Mouse (Mus musculus) yolk sac, embryonic 10.5 days (tissue): ENCODE results near the gene Sac3d1.

Experiments
- DNase-seq: peaks from one replicate; pipeline ENCODE4 v3.0.0-alpha.2; 2017; ENCODE audit warnings: low spot score

Sac3d1 gene

GRCm38 (mm10) chr19:6118677-6119185 lies 281 bp upstream of the Sac3d1 start:
- DNase-seq: no peak

DNA sequence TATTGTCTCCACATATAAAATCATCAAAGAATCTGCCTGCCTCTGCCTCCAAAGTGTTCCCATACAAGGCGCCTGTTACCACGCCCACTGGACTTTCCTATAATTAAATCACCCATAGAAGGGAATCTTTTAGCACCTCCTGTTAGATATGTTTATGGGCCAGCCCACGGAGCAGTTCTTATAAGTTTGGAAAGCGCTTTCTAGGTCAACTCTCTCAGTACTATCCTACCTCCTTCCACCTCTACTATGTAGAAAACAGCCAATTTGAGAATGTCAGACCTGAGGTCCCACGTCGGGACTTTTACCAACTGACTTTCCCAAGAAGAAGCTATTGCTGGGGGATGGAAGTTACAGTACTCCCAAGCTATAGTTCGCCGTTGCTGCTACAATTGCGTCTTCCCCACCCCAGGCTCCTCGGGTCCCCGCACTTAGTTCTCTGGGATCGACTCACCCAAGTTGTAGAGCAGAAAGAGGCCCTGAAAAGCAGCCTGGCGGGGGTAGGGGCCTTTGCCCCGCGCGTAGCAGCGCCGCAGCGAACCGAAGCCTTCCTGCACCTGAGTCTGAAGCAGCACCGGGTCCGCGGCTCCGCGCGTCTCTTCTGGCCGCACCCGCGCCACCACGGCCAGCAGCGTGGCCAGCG lies 984 bp downstream of the Sac3d1 start:
- no peak for DNase-seq

GRCm38 (mm10) chr19:6116113-6116850 lies 2.2 kb downstream of the Sac3d1 start:
- DNase-seq: no peak

GRCm38 (mm10) chr19:6113116-6113515 lies 5.3 kb downstream of the Sac3d1 start:
- no peak for DNase-seq

DNA sequence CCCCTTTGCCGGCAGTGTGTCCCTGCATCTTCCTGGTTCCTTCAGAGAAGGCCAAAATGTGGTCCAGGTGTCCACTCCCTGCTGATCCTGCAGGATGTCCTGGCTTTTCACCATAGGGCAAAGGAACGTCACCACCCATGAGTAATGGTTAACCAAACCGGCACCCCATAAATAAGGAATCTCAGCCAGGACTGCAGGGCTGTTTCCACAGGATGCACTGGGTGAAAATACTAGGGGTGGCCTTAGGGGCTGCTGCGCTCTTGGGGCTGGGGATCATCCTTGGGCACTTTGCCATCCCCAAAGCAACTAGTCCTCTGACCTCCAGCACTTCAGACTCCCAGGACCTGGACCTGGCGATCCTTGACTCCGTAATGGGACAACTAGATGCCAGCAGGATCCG lies 12.9 kb downstream of the Sac3d1 start, which contains the start of gene Naaladl1:
Gene Naaladl1, plus strand, starts transcription at position 197 of the 400 bp plus-strand sequence.
- DNase-seq: no peak

GRCm38 (mm10) chr19:6104476-6104875 lies 14.0 kb downstream of the Sac3d1 start:
- DNase-seq: peak; percentile 71

DNA sequence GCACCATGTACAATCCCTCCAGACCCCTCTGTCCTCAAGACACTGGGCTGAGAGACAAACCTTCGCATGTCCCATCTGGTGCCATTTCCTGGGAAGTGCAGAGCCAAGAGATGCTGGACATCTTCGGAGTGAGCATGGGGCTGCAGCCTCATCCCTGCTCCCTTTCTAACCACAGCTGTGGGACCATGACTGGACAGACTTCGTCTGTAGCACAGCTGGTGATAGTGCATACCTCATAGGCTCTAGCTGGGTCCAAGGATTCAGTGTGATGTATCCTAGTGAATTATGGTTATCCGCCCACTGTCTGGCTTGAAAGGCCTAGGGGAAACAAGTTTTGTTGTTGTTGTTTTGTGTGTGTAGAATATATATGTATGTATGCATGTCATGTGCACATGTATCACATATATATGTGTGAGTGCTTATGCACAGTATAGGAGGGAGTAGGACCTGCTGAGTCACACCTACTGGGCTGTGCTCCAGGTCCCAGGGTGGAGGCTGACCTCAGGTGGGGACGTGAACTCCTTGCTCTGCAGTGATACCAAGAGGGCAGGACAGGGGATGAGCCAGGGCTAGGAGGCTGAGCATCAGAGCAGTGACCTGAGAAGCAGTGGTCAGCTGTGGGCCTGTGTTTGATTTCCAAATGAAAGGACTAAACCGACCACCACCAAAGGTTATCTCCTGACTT lies 16.1 kb downstream of the Sac3d1 start:
- DNase-seq: no peak

GRCm38 (mm10) chr19:6101186-6101585 lies 17.3 kb downstream of the Sac3d1 start:
- DNase-seq: no peak

- no peak for DNase-seq
Observed at GRCm38 (mm10) chr19:6097847-6098246, 20.6 kb downstream of the Sac3d1 start.

- DNase-seq: no peak
Observed at GRCm38 (mm10) chr19:6094119-6094518, 24.3 kb downstream of the Sac3d1 start, which contains the start of gene AC131692.1. TSS of gene AC131692.1 (plus strand) at chr19:6094419.

DNA sequence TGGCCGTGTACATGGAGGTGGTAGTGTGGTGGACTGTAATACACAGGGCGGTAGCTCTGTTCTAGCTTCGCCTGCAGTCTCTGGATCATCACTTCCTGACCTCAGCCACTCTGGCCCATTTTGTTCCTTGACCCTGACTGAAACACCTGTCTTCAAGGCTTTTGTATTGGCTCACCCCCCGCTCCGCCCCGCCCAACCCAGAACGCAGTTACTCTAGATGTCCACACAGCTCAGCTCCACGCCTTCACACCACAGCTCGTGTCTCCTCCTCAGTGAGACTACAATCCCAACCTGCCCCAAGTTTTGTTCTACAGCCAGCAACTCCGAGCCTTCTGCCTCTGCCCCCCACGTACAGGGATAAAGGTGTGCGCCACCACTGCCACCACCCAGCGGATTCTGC lies 29.6 kb downstream of the Sac3d1 start:
- no peak for DNase-seq

DNA sequence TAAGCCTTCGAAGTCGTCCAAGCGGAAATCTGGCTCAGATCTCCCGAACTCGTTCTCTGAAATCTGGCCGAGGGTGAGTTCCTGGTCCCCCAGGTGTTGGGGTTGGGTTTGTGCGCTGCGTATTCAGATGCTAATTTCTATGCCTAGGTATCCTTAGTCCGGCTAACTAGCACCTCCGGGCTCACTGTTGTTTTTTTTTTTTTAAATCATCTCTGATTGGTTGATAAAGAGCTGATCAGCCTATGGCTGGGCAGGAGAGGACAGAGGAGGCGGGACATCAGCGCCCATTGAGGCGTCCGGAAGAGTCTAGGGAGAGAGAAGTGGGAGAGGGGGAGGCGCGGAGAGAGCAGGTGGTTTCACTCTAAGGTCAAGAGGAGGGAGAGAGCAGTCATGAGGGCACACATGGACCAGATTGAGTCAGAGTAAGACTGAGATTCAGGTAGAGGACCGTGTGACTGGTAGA lies 33.0 kb downstream of the Sac3d1 start:
- peak; percentile 86 for DNase-seq

DNA sequence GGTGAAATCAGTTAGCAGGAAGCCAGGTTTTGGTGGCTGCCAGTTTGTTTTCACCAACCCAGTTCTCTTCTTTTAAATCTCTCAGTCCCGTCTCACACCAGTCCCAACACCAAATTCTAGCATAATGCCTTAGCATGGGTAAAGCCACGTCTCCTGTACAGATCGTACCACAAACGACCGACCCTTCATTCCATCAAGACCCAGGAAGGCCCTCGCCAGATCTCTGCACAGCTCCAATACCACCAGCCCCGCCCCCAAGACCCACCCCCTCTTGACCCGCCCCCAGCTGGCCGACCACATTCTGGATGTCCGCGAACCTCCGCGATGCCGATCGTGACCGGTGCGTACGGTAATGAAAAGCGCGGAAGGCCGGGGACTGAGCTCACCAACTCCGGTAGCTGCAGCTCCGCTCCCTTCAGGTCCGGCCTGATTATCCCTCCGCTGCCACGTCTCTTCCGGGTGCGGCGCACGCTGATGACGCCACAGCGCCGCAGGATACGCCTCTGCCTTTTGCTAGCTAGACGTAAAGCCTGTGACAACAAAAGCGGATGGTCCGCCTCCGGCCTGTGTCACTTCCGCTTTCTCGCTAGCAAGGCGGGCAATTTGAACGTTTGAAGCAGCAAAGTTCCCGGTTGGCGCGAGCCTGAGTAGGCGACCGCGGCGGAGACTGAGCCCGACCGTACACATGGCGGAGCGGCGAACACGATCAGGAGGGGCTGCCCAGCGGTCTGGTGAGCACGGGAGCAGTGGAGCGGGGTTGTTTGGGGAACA lies 33.8 kb downstream of the Sac3d1 start, which contains the start of the genes Zfpl1 and Cdca5:
Gene Zfpl1, minus strand, starts transcription at position 479 of the 771 bp plus-strand sequence.
Gene Cdca5, plus strand, starts transcription at position 506 of the 771 bp plus-strand sequence.
- peak; percentile 95 for DNase-seq

DNA sequence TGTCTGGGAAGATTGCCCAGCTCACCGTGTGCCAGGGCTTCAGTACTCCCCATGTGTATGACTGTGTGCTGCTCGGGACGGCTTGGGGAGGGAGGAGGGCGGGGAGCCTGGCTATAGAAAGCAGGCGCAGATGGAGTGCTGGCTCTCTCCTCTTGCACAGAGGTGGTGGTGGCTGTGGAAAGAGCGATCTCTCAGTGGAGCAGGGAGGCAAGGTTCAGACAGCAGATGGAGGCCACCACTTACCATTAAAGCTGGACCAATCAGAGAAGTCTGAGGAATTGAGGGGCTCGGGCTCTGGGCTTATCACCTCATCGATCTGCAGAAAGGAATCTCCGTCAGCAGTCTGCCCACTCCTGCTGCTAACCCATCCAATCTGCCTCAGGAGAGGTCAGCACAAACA lies 36.3 kb downstream of the Sac3d1 start, which contains the start of gene Gm28374:
Gene Gm28374, minus strand, starts transcription at position 101 of the 400 bp plus-strand sequence.
- no peak for DNase-seq

- no peak for DNase-seq
Observed at GRCm38 (mm10) chr19:6079983-6080480, 38.4 kb downstream of the Sac3d1 start, which contains the start of gene Tmem262. TSS of gene Tmem262 (plus strand) at chr19:6080033.

- peak; percentile 91 for DNase-seq
Observed at GRCm38 (mm10) chr19:6076564-6077393, 41.7 kb downstream of the Sac3d1 start, which contains the start of gene Vps51. TSS of gene Vps51 (minus strand) at chr19:6077231.

- no peak for DNase-seq
Observed at GRCm38 (mm10) chr19:6073889-6074288, 44.6 kb downstream of the Sac3d1 start.

DNA sequence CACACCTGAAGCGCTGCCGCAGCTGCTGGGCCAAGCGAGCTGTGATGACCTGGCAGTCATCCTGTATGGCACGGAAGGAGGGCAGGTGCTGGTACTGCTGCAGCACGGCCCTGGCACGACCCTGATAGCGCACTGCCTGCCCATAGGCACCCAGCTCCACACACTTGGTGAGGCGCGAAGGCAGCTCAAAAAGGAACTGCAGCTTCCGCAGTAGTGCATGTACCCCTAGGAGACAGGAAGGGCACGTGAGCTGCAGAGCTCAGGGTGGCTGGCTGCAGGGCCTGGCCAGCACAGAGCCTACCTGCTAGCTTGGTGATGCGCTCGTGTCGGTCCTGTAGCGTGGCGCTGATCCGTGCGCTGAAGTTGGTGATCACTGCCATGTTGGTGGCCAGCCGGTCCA lies 47.2 kb downstream of the Sac3d1 start:
- no peak for DNase-seq

DNA sequence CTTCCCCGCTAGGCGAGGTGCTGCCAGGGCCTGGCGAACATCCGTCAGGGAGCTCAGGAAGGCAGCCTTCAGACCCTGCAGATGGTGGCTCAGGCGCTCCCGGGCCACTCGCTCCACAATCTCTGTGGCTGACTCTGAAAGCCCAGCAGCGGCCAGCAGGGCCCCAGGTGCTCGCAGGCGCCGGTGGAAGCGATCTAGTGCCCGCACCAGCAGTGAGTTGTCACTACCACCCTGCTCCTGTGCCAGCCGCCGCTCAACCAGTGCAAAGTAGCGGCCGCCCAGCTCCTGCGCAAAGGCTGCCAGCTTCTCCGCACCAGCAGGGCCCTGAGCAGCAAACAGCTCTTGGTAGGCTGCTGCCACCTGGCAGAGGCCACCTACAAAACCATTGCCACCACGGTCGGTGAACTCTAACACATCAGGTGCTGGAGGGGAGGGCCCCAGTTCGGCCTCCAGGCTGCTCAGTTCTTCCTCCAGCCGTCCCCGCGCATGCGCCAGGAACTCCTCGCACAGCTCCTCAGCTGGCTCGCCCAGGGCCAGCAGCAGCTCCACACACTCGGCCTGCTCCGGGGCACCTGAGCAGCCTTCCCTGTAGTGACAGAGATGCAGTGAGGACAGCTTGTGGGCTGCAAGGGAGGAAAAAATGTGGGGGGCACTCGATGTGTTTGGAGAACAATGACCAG lies 47.7 kb downstream of the Sac3d1 start:
- DNase-seq: no peak

- no peak for DNase-seq
Observed at GRCm38 (mm10) chr19:6069851-6070250, 48.6 kb downstream of the Sac3d1 start.
